Mouse (Mus musculus): ENCODE results near the gene Plppr5. TPM values are rescaled to one million over a fixed set of nuclear protein-coding genes. Genes with fewer than 3 reads are reported as not detected.

Plppr5 gene
- polyA plus RNA-seq, 1 experiment from 2014 or later = 0.25 TPM

DNA sequence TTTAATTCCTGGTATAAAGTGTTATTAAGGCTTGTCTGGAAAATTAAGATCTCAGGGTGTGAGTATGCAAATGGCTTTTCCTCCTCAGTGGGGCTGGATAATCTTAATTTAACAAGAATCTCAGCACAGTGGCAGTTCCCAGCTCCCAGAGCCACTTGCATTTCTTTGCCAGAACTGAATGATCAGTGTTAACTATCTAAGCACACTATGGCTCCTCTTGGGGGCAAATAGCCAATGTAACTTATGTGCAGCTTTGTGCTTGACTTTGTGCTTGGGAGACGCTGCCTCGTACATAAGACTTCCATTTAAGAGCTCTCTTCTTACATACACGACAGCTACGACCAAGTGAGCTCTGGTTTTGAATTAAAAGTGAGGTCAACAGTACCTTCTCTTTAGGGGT lies 158.0 kb downstream of the Plppr5 start:
- DNase-seq (ENCODE audit: low spot score) (no peak), ATAC-seq (replicated peaks; ENCODE audit: insufficient number of reproducible peaks, low FRiP score, low TSS enrichment, low read depth) (no peak)
- Histone ChIP-seq H3K9ac (replicated peaks; ENCODE audit: low read length) (no peak overlapping the region), H3K4me1 (ENCODE audit: control insufficient read depth, insufficient read depth, low read length) (no peaks in the 10 kb centered on the region), H3K4me2 (ENCODE audit: low read depth, low read length) (no peak overlapping the region), H3K4me3 (ENCODE audit: low read depth, low read length) (no peak overlapping the region), H3K27ac (replicated peaks; ENCODE audit: low read depth, low read length) (no peak overlapping the region), H3K9me3 (replicated peaks; ENCODE audit: control insufficient read depth, low read length) (no peaks in the 10 kb centered on the region), H3K27me3 (ENCODE audit: control insufficient read depth, insufficient read depth, low read length) (no peaks in the 10 kb centered on the region), H3K36me3 (replicated peaks; ENCODE audit: control insufficient read depth, insufficient read depth, low read depth, low read length) (no peaks in the 10 kb centered on the region)
- WGBS = 71% methylated on average over 4 of the region's 4 CpGs

Other genes with a start within 250 kb of the Plppr5 start
- 0.35 and 0.52 TPM in 2 replicates for gene Plppr4, start 214.0 kb upstream of the Plppr5 start, polyA plus RNA-seq (2014; fragmentation: Nextera tagmentation; extraction: Ambion mirVana)